Mouse (Mus musculus) embryonic facial prominence, embryonic 11.5 days (tissue): Measurements from ENCODE around the gene Krt88. TPM values are rescaled to one million over a fixed set of nuclear protein-coding genes. Genes with fewer than 3 reads are reported as not detected.

Source experiments
- ATAC-seq: fragments of 200-750 bp; cut with Nextera tagmentation; replicated peaks from 2 replicates; pipeline ENCODE4 v1.8.0; 2017; ENCODE audit warnings: low read depth; ENCODE audit not compliant: insufficient number of reproducible peaks, low FRiP score, low TSS enrichment
- DNase-seq: peaks from one replicate; pipeline ENCODE4 v3.0.0-alpha.2; 2015; ENCODE audit warnings: low spot score
- H3K27ac ChIP-seq: fragments of 300-500 bp; sonication (generic); replicated peaks from 2 replicates; pipeline ENCODE4 v1.5.1; 2014; ENCODE audit warnings: mild to moderate bottlenecking, low read depth, low read length, control low read depth
- H3K27me3 ChIP-seq: fragments of 300-500 bp; sonication (generic); 2 replicates; pipeline ENCODE4 v1.6.1; 2014; ENCODE audit warnings: mild to moderate bottlenecking, low read length, moderate library complexity, mixed read lengths; ENCODE audit not compliant: control insufficient read depth, insufficient read depth
- H3K36me3 ChIP-seq: fragments of 300-500 bp; sonication (generic); replicated peaks from 2 replicates; pipeline ENCODE4 v1.6.1; 2014; ENCODE audit warnings: low read depth, mild to moderate bottlenecking, low read length, moderate library complexity, mixed read lengths; ENCODE audit not compliant: control insufficient read depth, insufficient read depth
- H3K4me1 ChIP-seq: fragments of 300-500 bp; sonication (generic); 2 replicates; pipeline ENCODE4 v1.6.1; 2014; ENCODE audit warnings: low read length, mixed read lengths; ENCODE audit not compliant: control insufficient read depth, insufficient read depth
- H3K4me2 ChIP-seq: fragments of 300-500 bp; sonication (generic); 2 replicates; pipeline ENCODE4 v1.6.1; 2014; ENCODE audit warnings: low read depth, mild to moderate bottlenecking, control low read depth, low read length, moderate library complexity
- H3K4me3 ChIP-seq: fragments of 300-500 bp; sonication (generic); 2 replicates; pipeline ENCODE4 v1.5.1; 2014; ENCODE audit warnings: low read depth, low read length, control low read depth
- H3K9ac ChIP-seq: fragments of 300-500 bp; sonication (generic); replicated peaks from 2 replicates; pipeline ENCODE4 v1.6.1; 2014; ENCODE audit warnings: mild to moderate bottlenecking, control low read depth, low read length
- H3K9me3 ChIP-seq: fragments of 300-500 bp; sonication (generic); replicated peaks from 2 replicates; pipeline ENCODE4 v1.6.1; 2016; ENCODE audit warnings: mild to moderate bottlenecking, low read length, inconsistent platforms, mixed read lengths; ENCODE audit not compliant: control insufficient read depth
- WGBS: fragments of 180-500 bp; shearing (Covaris S2); extraction: QIAGEN DNeasy Blood & Tissue Kit; methylation state at CpG from one replicate; pipeline ENCODE4 v1.1.7; 2014; 5-methylcytosine and 5-hydroxymethylcytosine counted together
- polyA plus RNA-seq: library from polyadenylated mRNA; unstranded; fragments of >200 nt; fragmentation: Nextera tagmentation; extraction: Ambion mirVana; gene quantifications from 2 replicates; pipeline ENCODE4 v1.2.1, GENCODE M21; 2014

Krt88 gene
- not detected in 2 replicates for polyA plus RNA-seq

DNA sequence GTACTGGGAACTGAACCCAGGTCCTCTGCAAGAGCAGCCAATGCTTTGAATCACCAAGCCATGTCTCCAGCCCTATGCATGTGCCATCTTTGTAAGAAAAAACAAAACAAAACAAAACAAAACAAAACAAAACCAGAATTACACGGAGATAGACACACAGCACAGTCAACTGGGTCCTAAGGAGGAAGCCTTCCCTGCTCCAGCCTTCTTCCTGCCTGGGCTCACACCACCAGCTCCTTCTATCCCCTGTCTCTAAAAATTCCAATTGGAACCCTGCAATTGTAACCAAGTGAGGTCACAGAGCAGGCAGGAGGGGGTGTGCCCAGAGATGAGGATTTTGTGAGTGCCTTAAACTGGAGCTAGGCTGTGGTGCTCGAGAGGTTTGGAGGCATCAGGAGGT, at the start of gene Krt88:
TSS of gene Krt88 (plus strand) at position 301 of the 400 bp plus-strand sequence.
- H3K9ac ChIP-seq: no peak within 1 kb of the TSS
- DNase-seq (no peak), ATAC-seq (no peak)
- WGBS: 73% methylated on average over 2 of the region's 2 CpGs
- no peak within 1 kb of the TSS for H3K4me3 ChIP-seq
- no peaks in the 10 kb centered on the region for H3K4me1 ChIP-seq
- H3K27me3 ChIP-seq: no peaks in the 10 kb centered on the region
- H3K4me2 ChIP-seq: no peak within 1 kb of the TSS
- no peak within 1 kb of the TSS for H3K27ac ChIP-seq
- H3K36me3 ChIP-seq: no peaks in the 10 kb centered on the region
- H3K9me3 ChIP-seq: no peaks in the 10 kb centered on the region

DNA sequence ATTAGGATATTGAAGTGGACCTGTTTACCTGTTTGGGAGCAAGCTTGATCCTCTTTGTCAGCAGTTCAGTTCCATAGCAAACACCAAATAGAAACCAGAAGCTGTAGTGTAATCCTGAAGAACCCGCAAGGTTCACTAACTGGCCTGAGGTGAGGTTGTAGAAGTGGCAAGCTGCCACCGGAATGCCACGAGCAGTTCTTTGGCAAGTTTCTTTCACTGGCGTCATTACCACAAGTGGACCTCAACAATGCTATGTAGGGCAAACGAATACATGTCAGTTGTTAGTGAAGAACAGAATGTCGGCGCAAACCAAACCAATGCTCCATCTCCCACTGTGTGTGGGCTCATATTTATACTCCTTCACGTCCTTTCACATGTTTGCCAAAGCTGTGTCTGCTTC, 49.3 kb upstream of the Krt88 start:
- DNase-seq (no peak), ATAC-seq (no peak)
- no peak overlapping the region for H3K4me3 ChIP-seq
- no peak overlapping the region for H3K9ac ChIP-seq
- H3K27me3 ChIP-seq: no peaks in the 10 kb centered on the region
- H3K36me3 ChIP-seq: no peaks in the 10 kb centered on the region
- H3K9me3 ChIP-seq: no peaks in the 10 kb centered on the region
- no peak overlapping the region for H3K4me2 ChIP-seq
- no peaks in the 10 kb centered on the region for H3K4me1 ChIP-seq
- no peak overlapping the region for H3K27ac ChIP-seq
- WGBS: 86% methylated on average over 8 of the region's 8 CpGs

DNA sequence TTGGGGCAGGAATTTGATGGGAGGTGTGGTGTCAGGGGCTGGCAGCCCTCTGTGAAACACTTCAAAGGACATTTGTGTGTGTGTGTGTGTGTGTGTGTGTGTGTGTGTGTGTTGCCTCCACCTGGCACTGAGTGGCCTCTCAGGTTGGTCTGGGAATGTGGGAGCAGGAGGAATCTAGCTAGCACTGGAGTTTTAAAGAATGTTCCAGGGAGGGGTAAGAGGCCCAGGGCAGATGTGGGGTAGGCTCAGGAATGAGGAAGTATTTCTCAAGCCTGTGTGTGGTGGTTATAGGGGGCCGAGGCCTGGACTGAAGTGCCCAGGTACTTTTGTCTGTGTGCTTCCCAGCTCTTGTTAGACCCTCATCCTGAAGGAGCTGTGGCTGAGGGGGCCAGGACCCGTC, 36.8 kb upstream of the Krt88 start, which contains the start of gene Krt7:
TSS of gene Krt7 (plus strand) at position 269 of the 400 bp plus-strand sequence.
- ATAC-seq: no peak
- WGBS: 43% methylated on average over 2 of the region's 2 CpGs
- DNase-seq: peak; percentile 22
- no peak within 1 kb of the TSS for H3K4me2 ChIP-seq
- no peak within 1 kb of the TSS for H3K27ac ChIP-seq
- H3K27me3 ChIP-seq: peaks cover 12% of the 10 kb centered on the region; the same call in 1 of the 2 replicates
- H3K4me1 ChIP-seq: 0 out of 2 replicates have a peak, but pooled peaks cover 2% of the 10 kb centered on the region
- H3K9ac ChIP-seq: no peak within 1 kb of the TSS
- H3K36me3 ChIP-seq: no peaks in the 10 kb centered on the region
- H3K9me3 ChIP-seq: no peaks in the 10 kb centered on the region
- no peak within 1 kb of the TSS for H3K4me3 ChIP-seq

DNA sequence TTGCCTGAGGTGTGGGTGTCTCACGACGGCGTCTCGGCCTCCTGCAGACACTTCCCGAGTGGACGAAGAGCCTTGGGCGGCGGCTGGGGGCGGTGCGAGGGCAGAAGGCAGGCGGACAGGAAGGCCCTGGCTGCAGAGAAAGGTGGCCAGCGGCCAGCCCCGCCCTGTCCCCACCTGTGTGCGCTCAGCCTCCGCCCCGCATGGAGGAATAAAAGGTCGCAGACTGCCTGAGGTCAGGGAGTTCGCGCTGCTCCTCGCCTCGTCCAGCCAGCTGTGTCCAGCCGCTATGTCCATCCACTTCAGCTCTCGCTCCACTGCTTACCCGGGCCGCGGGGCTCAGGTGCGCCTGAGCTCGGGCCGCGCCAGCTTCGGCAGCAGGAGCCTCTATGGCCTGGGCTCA, 35.4 kb upstream of the Krt88 start:
- ATAC-seq (no peak), DNase-seq (no peak)
- Histone ChIP-seq H3K4me2 (peak overlapping the region; percentile 27; the same call in 1 of the 2 replicates), H3K27me3 (peaks cover 12% of the 10 kb centered on the region; the same call in 1 of the 2 replicates), H3K9me3 (no peaks in the 10 kb centered on the region), H3K4me1 (0 out of 2 replicates have a peak, but pooled peaks cover 2% of the 10 kb centered on the region), H3K36me3 (no peaks in the 10 kb centered on the region), H3K9ac (no peak overlapping the region), H3K27ac (no peak overlapping the region), H3K4me3 (no peak overlapping the region)
- WGBS: 22% methylated on average over 28 of the region's 31 CpGs

DNA sequence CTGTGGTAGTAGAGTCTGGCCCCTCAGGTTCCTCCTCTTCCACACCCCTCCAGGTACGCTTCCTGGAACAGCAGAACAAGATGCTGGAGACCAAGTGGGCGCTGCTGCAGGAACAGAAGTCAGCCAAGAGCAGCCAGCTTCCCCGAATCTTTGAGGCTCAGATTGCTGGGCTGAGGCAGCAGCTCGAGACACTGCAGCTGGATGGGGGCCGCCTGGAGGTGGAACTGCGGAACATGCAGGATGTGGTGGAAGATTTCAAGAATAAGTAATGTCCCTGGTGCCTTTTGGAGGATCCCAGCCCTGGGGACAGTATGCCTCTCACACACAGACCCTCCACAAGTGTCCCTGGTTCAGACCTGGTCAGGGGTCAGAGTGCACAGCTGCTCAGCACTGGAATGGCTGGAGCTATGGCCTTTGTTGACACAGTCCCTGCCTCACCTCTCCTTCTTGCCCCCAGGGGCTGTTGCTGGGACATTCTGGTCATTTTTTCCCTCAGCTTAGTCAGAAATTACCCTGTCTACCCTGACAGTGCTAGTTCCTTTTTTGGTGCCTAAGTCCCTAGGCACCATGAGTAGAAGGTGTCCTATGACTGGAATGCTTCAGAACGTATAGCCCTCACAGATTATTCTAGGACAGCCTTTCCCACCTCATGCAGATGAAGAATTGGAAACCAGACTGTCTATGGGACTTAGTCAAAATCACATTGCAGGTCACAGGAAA, 33.5 kb upstream of the Krt88 start:
- 0 out of 2 replicates have a peak, but pooled peaks cover 2% of the 10 kb centered on the region for H3K4me1 ChIP-seq
- WGBS: 23% methylated on average over 7 of the region's 7 CpGs
- no peak overlapping the region for H3K27ac ChIP-seq
- peaks cover 12% of the 10 kb centered on the region; the same call in 1 of the 2 replicates for H3K27me3 ChIP-seq
- DNase-seq (no peak), ATAC-seq (no peak)
- H3K4me2 ChIP-seq: no peak overlapping the region
- H3K9me3 ChIP-seq: no peaks in the 10 kb centered on the region
- H3K4me3 ChIP-seq: no peak overlapping the region
- no peak overlapping the region for H3K9ac ChIP-seq
- no peaks in the 10 kb centered on the region for H3K36me3 ChIP-seq

DNA sequence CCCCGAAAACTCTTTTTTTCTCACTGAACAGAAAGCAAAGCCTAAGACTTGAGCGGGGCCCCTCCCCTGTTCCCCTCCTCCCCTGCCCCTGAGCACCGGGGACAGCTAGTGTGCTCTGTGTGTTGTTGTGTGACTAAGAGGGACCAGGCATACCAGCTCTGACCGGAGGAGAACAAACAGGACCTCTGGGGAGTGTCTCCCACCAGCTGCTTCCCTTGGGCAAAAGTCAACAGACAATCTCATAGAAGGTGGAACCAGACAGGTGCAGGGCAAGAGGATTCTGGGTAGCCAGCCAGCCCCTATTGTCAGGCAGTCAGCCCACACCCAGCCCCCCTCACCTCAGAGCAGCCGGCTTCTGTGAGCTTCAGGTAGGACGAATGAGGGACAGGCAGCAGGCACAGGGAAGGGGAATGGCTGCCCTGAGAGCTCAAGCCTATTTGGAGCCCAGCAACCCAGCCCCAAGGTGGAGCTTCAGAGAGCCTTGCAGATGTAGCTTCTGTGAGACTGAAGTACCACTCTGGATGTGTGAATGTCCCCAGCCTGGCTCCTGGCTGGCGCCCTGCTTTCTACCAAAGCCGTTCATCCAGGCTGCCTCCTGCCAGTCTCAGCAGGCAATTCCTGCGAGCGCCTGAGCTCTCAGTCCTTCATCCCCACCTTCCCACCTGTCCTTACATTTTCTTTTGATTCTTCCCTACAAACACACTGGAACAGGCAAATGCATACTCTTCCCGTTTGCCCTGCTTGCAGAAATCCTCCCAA, 32.6 kb upstream of the Krt88 start:
- Histone ChIP-seq H3K9me3 (no peaks in the 10 kb centered on the region), H3K4me3 (no peak overlapping the region), H3K9ac (no peak overlapping the region), H3K27me3 (peaks cover 12% of the 10 kb centered on the region; the same call in 1 of the 2 replicates), H3K36me3 (no peaks in the 10 kb centered on the region), H3K4me1 (0 out of 2 replicates have a peak, but pooled peaks cover 2% of the 10 kb centered on the region), H3K4me2 (no peak overlapping the region), H3K27ac (no peak overlapping the region)
- 36% methylated on average over 11 of the region's 11 CpGs for WGBS
- no peak for DNase-seq
- no peak for ATAC-seq

DNA sequence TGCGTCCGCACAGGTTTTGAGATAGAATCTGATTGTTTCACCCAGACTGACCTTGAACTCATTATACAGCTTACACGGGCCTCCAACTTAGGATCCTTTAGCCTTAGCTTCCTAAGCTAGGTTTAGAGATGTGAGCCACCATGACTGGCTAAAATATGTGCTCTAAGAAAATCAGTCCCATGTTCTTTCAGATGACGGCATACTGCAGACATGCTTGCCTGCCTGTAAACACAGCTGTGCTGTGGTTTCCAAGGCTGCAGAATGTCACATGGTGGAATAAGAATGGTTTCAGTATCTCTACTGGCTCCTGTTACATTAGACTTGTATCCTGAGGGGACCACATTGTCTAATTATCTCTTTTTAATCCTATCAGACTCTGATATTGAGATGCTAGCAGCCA, 28.6 kb upstream of the Krt88 start:
- no peak overlapping the region for H3K4me2 ChIP-seq
- H3K9ac ChIP-seq: no peak overlapping the region
- no peak for ATAC-seq
- no peak overlapping the region for H3K4me3 ChIP-seq
- no peaks in the 10 kb centered on the region for H3K27me3 ChIP-seq
- H3K4me1 ChIP-seq: no peaks in the 10 kb centered on the region
- H3K9me3 ChIP-seq: no peaks in the 10 kb centered on the region
- DNase-seq: no peak
- H3K27ac ChIP-seq: no peak overlapping the region
- no peaks in the 10 kb centered on the region for H3K36me3 ChIP-seq
- WGBS: 87% methylated on average over 4 of the region's 4 CpGs

DNA sequence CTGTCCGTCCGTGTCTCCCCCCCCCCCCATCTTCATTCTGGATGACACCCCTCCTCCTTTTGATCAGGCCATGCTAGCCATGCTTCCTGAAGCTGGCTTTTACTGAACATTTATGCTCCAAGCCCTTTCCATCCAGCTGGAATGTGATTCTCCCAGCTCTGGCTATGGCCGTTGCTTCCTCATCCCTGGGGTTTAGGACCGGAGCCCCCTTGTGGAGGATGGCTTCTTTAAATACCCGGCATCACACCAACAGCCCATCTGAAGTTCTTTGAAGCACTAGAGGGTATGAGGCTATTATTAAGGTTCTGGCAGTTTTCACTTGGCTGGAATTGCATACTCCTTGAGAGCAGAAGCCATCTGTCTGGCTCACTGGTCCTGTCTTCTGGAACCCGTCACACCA, 26.6 kb upstream of the Krt88 start:
- peak; percentile 40 for DNase-seq
- ATAC-seq: no peak
- H3K4me1 ChIP-seq: no peaks in the 10 kb centered on the region
- no peak overlapping the region for H3K4me3 ChIP-seq
- WGBS: 57% methylated on average over 6 of the region's 6 CpGs
- no peak overlapping the region for H3K27ac ChIP-seq
- H3K27me3 ChIP-seq: no peaks in the 10 kb centered on the region
- no peak overlapping the region for H3K9ac ChIP-seq
- no peaks in the 10 kb centered on the region for H3K9me3 ChIP-seq
- no peaks in the 10 kb centered on the region for H3K36me3 ChIP-seq
- no peak overlapping the region for H3K4me2 ChIP-seq
